9 mouse cellular contexts compared by ENCODE assay signal in genomic region chr15:56764957-56765482, GRCm38 (mm10).
DNase-seq lines count a peak whose midpoint lies in the region; ATAC-seq lines count a peak whose summit lies in the region.
"Had no signal": no experiment of that assay in that cellular context is flagged by ENCODE, and none has a peak within 500 bp of the region (broad histone marks: within the 10 kb centered on the region; RNA-seq: fewer than 3 reads in every experiment).

No protein-coding gene starts in this region.

- H3K4me2 ChIP-seq in neural tube, embryonic 11.5 days (ENCODE audit: low read depth) = no peak overlapping the region
- peak overlapping the region; percentile 21; the same call in 1 of the 2 replicates for H3K4me2 ChIP-seq in intestine, embryonic 14.5 days (ENCODE audit: low read length)
- H3K4me2 ChIP-seq in midbrain, embryonic 16.5 days (ENCODE audit: low read length) = peak overlapping the region; percentile 31; the same call in 1 of the 2 replicates

- no peak overlapping the region for H3K27ac ChIP-seq in neural tube, embryonic 11.5 days (ENCODE audit: low read depth, low read length)
- H3K27ac ChIP-seq in intestine, embryonic 14.5 days (ENCODE audit: low read depth) = 0 out of 2 replicates have a peak overlapping the region, but pooled peaks have one; percentile 6
- H3K27ac ChIP-seq in midbrain, embryonic 16.5 days (ENCODE audit: low read length) = no peak overlapping the region
- H3K27ac ChIP-seq: liver, embryonic 14.5 days had no signal

- no peaks in the 10 kb centered on the region for H3K9me3 ChIP-seq in neural tube, embryonic 11.5 days (ENCODE audit: control insufficient read depth, low read length)
- H3K9me3 ChIP-seq in intestine, embryonic 14.5 days (ENCODE audit: control insufficient read depth, low read length) = no peaks in the 10 kb centered on the region
- H3K9me3 ChIP-seq in midbrain, embryonic 16.5 days (replicated peaks; ENCODE audit: control insufficient read depth, low read length, poor library complexity, severe bottlenecking) = no peaks in the 10 kb centered on the region

- peak; percentile 13 for DNase-seq in neural tube, embryonic 11.5 days (ENCODE audit: low spot score)
- no peak for DNase-seq in neural tube, embryonic 10.5 days (ENCODE audit: extremely low spot score, low spot score)
- peak; percentile 27 to 43 for DNase-seq in gastrocnemius, postnatal 36 days
- DNase-seq in intestine, embryonic 14.5 days (ENCODE audit: low spot score) = peak; percentile 61
- DNase-seq in frontal cortex, postnatal 25 days (ENCODE audit: low spot score in 2 of 2) = no peak
- no peak for DNase-seq in layer of hippocampus, adult 9-11 months

- H3K27me3 ChIP-seq in neural tube, embryonic 11.5 days (ENCODE audit: control insufficient read depth, insufficient read depth, low read length) = no peaks in the 10 kb centered on the region
- H3K27me3 ChIP-seq in intestine, embryonic 14.5 days (replicated peaks; ENCODE audit: control insufficient read depth, insufficient read depth, low read length) = no peaks in the 10 kb centered on the region
- H3K27me3 ChIP-seq in midbrain, embryonic 16.5 days (ENCODE audit: control insufficient read depth, insufficient read depth, low read depth, low read length) = no peaks in the 10 kb centered on the region

- intact Hi-C loops in gastrocnemius, postnatal 36 days (cut with DNase I) = no loop called here

- no peak overlapping the region for H3K9ac ChIP-seq in neural tube, embryonic 11.5 days (ENCODE audit: low read length)
- H3K9ac ChIP-seq in intestine, embryonic 14.5 days (ENCODE audit: low read length) = no peak overlapping the region
- H3K9ac ChIP-seq in midbrain, embryonic 16.5 days (ENCODE audit: low read depth, low read length) = no peak overlapping the region
- H3K9ac ChIP-seq: liver, embryonic 14.5 days had no signal

- no peaks in the 10 kb centered on the region for H3K36me3 ChIP-seq in neural tube, embryonic 11.5 days (ENCODE audit: control insufficient read depth, insufficient read depth, low read length)
- no peaks in the 10 kb centered on the region for H3K36me3 ChIP-seq in intestine, embryonic 14.5 days (ENCODE audit: control insufficient read depth, insufficient read depth, low read length)
- no peaks in the 10 kb centered on the region for H3K36me3 ChIP-seq in midbrain, embryonic 16.5 days (ENCODE audit: control insufficient read depth, insufficient read depth, low read length)

- WGBS in neural tube, embryonic 11.5 days = 17% methylated on average over 9 of the region's 9 CpGs
- 18% methylated on average over 9 of the region's 9 CpGs for WGBS in intestine, embryonic 14.5 days
- WGBS in midbrain, embryonic 16.5 days = 21% methylated on average over 9 of the region's 9 CpGs

- no peak for ATAC-seq in neural tube, embryonic 11.5 days (ENCODE audit: insufficient read depth, low FRiP score, low TSS enrichment)
- ATAC-seq in intestine, embryonic 14.5 days (replicated peaks; ENCODE audit: low FRiP score, low TSS enrichment, low read depth) = peak; percentile 78
- ATAC-seq in midbrain, embryonic 16.5 days = no peak
- ATAC-seq in erythroid progenitor cell, adult 5-6 weeks (replicated peaks; ENCODE audit: low FRiP score, poor library complexity, severe bottlenecking) = no peak

- no peak overlapping the region for H3K4me3 ChIP-seq in neural tube, embryonic 11.5 days (ENCODE audit: low read depth, low read length)
- H3K4me3 ChIP-seq in intestine, embryonic 14.5 days (ENCODE audit: low read depth, low read length) = no peak overlapping the region
- H3K4me3 ChIP-seq in midbrain, embryonic 16.5 days (ENCODE audit: low read depth, low read length) = no peak overlapping the region

- no peaks in the 10 kb centered on the region for H3K4me1 ChIP-seq in neural tube, embryonic 11.5 days (ENCODE audit: control insufficient read depth, insufficient read depth, low read length)
- H3K4me1 ChIP-seq in intestine, embryonic 14.5 days (replicated peaks; ENCODE audit: control insufficient read depth, insufficient read depth, low read length) = peaks cover 7% of the 10 kb centered on the region; the same call in 1 of the 2 replicates
- H3K4me1 ChIP-seq in midbrain, embryonic 16.5 days (ENCODE audit: control insufficient read depth, insufficient read depth, low read length) = no peaks in the 10 kb centered on the region

Comparison
In these comparisons a context has a peak if more than half of its experiments do, and no peak if none do; other contexts are left out.
1. DNase-seq: peak in neural tube, embryonic 11.5 days (single experiment), gastrocnemius, postnatal 36 days (2 of 2) and intestine, embryonic 14.5 days (single experiment); none in neural tube, embryonic 10.5 days (single experiment), frontal cortex, postnatal 25 days (0 of 2) and layer of hippocampus, adult 9-11 months (single experiment).